Mouse (Mus musculus): ENCODE measurements around the gene Ciart. TPM values are rescaled to one million over a fixed set of nuclear protein-coding genes. Genes with fewer than 3 reads are reported as not detected.
A peak's percentile ranks its signal among the peaks of the same experiment; 100 is the strongest.
"Not testable (repeated sequence)": the region's sequence is repeated elsewhere in the genome, so short reads cannot be mapped to it uniquely, and the experiment has no call there.

Ciart gene
- polyA plus RNA-seq, 1 experiment = 7.6 TPM

DNA sequence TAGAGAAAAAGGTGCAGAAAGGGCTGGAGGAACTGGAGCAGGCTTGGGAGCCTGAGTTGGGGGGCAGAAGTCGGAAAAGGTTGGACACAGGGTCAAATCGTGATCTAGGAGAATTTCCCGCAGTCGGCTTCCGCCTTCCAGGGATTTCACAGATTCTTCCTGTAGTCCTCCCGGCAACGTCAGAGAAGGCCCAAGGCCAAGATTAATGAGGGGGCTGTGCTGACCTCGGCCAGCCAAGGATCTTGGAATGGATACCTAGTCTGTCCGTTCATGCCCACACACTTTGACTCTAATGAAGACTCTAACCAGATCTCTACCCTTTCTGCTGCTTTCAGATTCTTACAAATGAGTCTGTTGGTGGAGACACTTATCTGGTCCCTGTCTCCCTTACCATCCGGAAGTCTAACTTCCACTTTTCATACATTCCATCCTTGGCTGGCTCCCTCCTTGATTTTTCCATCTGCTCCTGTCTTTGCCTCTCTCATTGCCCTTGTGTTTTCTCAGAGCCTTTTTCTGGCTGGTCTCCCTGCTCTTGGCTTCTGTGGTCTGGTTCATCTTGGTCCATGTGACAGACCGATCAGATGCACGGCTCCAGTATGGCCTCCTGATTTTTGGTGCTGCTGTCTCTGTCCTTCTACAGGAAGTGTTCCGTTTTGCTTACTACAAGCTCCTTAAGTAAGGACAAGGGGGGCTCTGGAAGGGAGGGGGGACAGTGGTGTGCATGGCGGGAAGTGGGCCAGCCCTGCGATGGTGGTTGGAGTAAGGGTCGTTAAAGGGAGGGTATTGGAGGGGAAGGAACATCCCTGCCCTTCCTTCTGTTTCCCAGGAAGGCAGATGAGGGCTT lies 12.5 kb upstream of the Ciart start:
- H3K4me1 ChIP-seq (ENCODE audit: control insufficient read depth, insufficient read depth, low read length) = peaks cover 11% of the 10 kb centered on the region
- no peaks in the 10 kb centered on the region for H3K27me3 ChIP-seq (ENCODE audit: control insufficient read depth, insufficient read depth, low read length, poor library complexity, severe bottlenecking)
- peak overlapping the region; percentile 97 for H3K9ac ChIP-seq (ENCODE audit: low read depth, poor library complexity, severe bottlenecking)
- TF ChIP-seq EP300 (IDR thresholded peaks at IDR 0.05; ENCODE audit: insufficient read depth, low read depth, low read length) (no peak), POLR2A (IDR thresholded peaks at IDR 0.05; ENCODE audit: insufficient read depth, low read length) (no peak), CTCF (IDR thresholded peaks at IDR 0.05; ENCODE audit: low read depth, low read length) (no peak)
- H3K9me3 ChIP-seq (replicated peaks; ENCODE audit: control insufficient read depth, insufficient read depth, low read length, poor library complexity, severe bottlenecking) = no peaks in the 10 kb centered on the region
- no peak overlapping the region for H3K27ac ChIP-seq (ENCODE audit: insufficient read depth, low read length)
- H3K36me3 ChIP-seq (ENCODE audit: control insufficient read depth, insufficient read depth, low read length, poor library complexity, severe bottlenecking) = no peaks in the 10 kb centered on the region; the same call in 1 of the 2 replicates
- peak overlapping the region; percentile 66 for H3K4me3 ChIP-seq (ENCODE audit: low read depth, low read length)

DNA sequence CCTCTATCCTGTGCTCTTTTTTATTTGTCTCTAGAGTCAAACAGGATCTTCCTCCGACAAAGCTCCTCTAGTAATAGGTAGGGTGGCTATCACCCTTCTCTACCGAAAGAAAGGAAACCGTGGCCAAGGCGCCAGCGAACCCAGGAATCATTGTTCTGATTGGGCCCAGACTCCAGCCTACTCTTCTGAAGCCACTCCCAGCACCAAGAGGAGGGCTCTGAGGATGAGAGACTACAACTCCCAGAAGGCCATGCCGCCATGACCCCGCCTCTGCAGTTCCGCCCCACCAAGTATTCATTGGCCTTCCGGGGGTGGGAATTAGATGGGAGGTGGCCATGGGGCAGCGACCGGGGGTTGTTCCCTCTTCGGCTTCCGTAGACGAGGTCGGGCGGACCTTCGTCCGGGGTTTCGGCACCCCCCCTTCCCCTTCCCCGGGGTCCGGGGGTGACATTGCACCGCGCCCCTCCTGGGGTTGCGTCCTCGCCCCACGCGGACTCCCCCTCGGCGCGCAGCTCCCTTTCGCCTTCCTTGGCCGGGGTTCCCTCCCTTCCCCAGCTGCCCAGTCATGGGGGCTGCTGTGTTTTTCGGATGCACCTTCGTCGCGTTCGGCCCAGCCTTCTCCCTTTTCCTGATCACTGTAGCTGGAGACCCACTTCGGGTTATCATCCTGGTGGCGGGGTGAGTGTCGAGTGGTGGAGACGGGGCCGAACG lies 11.7 kb upstream of the Ciart start, which contains the start of gene Aph1a:
Gene Aph1a, plus strand, starts transcription at position 364 of the 711 bp plus-strand sequence.
- peaks cover 11% of the 10 kb centered on the region for H3K4me1 ChIP-seq (ENCODE audit: control insufficient read depth, insufficient read depth, low read length)
- H3K27me3 ChIP-seq (ENCODE audit: control insufficient read depth, insufficient read depth, low read length, poor library complexity, severe bottlenecking); H3K9me3 ChIP-seq (replicated peaks; ENCODE audit: control insufficient read depth, insufficient read depth, low read length, poor library complexity, severe bottlenecking); H3K36me3 ChIP-seq (ENCODE audit: control insufficient read depth, insufficient read depth, low read length, poor library complexity, severe bottlenecking): not testable (repeated sequence)
- peak within 1 kb of the TSS; percentile 45; the same call in 1 of the 2 replicates for H3K27ac ChIP-seq (ENCODE audit: insufficient read depth, low read length)
- H3K9ac ChIP-seq (ENCODE audit: low read depth, poor library complexity, severe bottlenecking) = peak within 1 kb of the TSS; percentile 97
- peak within 1 kb of the TSS; percentile 66 for H3K4me3 ChIP-seq (ENCODE audit: low read depth, low read length)
- TF ChIP-seq POLR2A (IDR thresholded peaks at IDR 0.05; ENCODE audit: insufficient read depth, low read length) (peak; percentile 13), EP300 (IDR thresholded peaks at IDR 0.05; ENCODE audit: insufficient read depth, low read depth, low read length) (0 out of 2 replicates have a peak, but pooled peaks have one; percentile 4)

DNA sequence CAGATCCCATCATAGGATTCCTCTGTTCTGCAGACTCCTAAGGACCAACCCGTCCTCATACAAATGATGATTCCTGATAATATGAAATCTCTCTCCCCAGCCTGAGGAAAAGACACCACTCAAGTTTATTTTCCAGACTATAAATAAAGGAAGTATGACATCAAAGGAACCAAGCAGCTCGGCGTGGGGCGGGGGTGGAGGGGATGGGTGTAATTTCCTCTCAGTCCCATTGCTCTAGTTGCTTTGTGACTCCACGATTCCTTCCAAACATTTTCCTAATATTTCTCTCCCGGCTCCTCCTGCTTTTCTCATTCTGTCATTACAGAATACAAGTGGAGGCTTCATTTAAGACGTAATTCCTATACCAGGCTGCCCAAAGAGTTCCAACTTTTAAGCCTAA lies 11.1 kb upstream of the Ciart start:
- Histone ChIP-seq H3K9ac (ENCODE audit: low read depth, poor library complexity, severe bottlenecking) (peak overlapping the region; percentile 51; the same call in 1 of the 2 replicates), H3K27ac (ENCODE audit: insufficient read depth, low read length) (peak overlapping the region; percentile 45; the same call in 1 of the 2 replicates), H3K9me3 (replicated peaks; ENCODE audit: control insufficient read depth, insufficient read depth, low read length, poor library complexity, severe bottlenecking) (no peaks in the 10 kb centered on the region), H3K4me1 (ENCODE audit: control insufficient read depth, insufficient read depth, low read length) (peaks cover 11% of the 10 kb centered on the region), H3K4me3 (ENCODE audit: low read depth, low read length) (no peak overlapping the region), H3K27me3 (ENCODE audit: control insufficient read depth, insufficient read depth, low read length, poor library complexity, severe bottlenecking) (no peaks in the 10 kb centered on the region), H3K36me3 (ENCODE audit: control insufficient read depth, insufficient read depth, low read length, poor library complexity, severe bottlenecking) (no peaks in the 10 kb centered on the region; the same call in 1 of the 2 replicates)
- TF ChIP-seq POLR2A (IDR thresholded peaks at IDR 0.05; ENCODE audit: insufficient read depth, low read length) = no peak
- no peak for TF ChIP-seq CTCF (IDR thresholded peaks at IDR 0.05; ENCODE audit: low read depth, low read length)
- no peak for TF ChIP-seq EP300 (IDR thresholded peaks at IDR 0.05; ENCODE audit: insufficient read depth, low read depth, low read length)

DNA sequence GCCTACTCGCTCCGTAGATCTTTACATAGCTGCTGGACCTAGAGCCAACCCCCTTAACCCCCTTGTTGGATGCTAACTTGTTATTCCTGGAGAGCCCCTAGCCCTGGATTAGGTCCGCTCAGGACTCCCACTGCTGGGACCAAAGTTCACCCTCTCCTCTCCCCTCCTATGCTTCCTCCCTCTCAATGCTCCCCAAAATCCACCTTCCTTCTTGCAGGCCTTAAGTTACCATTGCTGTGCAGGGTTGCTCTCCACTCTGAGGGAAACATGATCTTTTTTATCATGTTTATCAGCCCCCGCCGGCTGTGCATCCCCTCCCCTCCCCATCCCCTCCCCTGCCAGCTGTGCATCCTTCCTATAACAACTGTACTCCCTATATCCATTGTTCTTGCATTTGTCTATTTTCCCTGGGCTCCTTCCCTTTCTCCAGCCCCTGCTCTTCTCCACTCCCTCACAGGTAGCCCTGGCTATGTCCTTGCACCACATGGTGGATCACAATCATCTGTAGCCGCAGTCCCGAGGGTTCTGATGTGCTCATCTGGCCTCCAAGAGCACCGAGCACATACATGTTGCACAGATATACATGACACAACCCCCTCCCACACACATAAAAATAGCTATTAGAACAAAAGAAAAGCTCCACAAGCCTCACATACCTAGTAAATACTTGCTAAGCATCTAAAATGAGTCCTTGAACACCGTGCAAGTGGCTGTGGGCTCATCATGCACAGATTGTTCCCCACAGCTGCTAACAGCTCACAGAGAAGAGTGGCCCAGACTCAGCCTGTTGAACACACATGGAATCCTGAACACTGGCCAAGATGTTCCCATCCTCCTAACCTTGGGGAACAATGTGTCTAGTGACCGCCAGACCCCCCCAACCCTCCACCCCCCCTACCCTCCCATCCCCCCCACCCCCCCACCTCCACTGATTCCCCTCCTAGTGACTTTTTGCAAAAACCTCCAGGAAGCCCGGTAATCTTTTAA lies 10.3 kb upstream of the Ciart start:
- Histone ChIP-seq H3K27me3 (ENCODE audit: control insufficient read depth, insufficient read depth, low read length, poor library complexity, severe bottlenecking) (no peaks in the 10 kb centered on the region), H3K9ac (ENCODE audit: low read depth, poor library complexity, severe bottlenecking) (peak overlapping the region; percentile 52), H3K4me3 (ENCODE audit: low read depth, low read length) (peak overlapping the region; percentile 57), H3K9me3 (replicated peaks; ENCODE audit: control insufficient read depth, insufficient read depth, low read length, poor library complexity, severe bottlenecking) (no peaks in the 10 kb centered on the region), H3K4me1 (ENCODE audit: control insufficient read depth, insufficient read depth, low read length) (peaks cover 11% of the 10 kb centered on the region), H3K36me3 (ENCODE audit: control insufficient read depth, insufficient read depth, low read length, poor library complexity, severe bottlenecking) (no peaks in the 10 kb centered on the region; the same call in 1 of the 2 replicates), H3K27ac (ENCODE audit: insufficient read depth, low read length) (peak overlapping the region; percentile 96)
- TF ChIP-seq POLR2A (IDR thresholded peaks at IDR 0.05; ENCODE audit: insufficient read depth, low read length) (no peak), EP300 (IDR thresholded peaks at IDR 0.05; ENCODE audit: insufficient read depth, low read depth, low read length) (0 out of 2 replicates have a peak, but pooled peaks have one; percentile 24)

DNA sequence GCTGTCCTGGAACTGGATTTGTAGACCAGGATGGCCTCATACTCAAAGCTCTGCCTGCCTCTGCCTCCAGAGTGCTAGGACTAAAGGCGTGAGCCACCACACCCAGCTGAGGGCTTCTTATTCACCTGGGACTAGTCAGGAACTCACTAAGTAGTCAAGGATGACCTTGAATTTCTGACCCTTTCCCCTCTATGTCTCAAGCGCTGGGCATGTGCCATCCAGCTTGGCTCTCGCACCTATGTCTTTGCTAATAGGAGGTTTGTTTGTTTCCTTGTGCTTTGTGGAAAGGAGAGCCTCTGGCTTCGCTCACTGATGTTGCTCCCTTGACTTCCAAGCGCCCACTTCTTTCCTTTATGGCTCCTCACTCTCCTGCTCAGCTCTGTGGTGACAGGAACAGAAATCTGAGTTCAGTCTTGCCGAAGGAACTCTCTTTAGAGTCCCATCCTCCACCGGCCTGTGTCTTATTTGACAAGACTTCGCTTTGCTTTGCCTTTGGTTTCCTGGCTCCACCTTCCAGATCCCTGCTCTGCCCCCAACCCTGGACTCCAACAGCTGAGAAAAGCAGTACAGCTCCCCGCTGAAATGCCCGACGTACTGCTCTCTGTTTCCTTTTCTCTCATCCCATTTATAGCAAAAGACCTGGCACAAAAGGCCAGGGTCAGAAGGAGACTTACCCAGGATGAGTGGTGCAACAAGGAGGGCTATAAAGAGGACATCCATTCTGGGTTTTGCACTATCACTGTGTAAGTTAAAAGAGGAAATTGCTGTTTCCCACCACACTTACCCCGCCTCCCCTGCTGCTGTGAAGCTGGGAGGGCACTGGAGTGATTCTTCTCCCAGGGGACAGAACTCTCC lies 9.4 kb upstream of the Ciart start, which contains the start of gene BC028528:
Gene BC028528, minus strand, starts transcription at position 795 of the 855 bp plus-strand sequence.
- H3K4me3 ChIP-seq (ENCODE audit: low read depth, low read length) = peak within 1 kb of the TSS; percentile 57

More for the DNA sequence above, 9.4 kb upstream of the Ciart start, which contains the start of gene BC028528:
- H3K27ac ChIP-seq (ENCODE audit: insufficient read depth, low read length) = peak within 1 kb of the TSS; percentile 96
- no peak for TF ChIP-seq POLR2A (IDR thresholded peaks at IDR 0.05; ENCODE audit: insufficient read depth, low read length)
- no peak for TF ChIP-seq EP300 (IDR thresholded peaks at IDR 0.05; ENCODE audit: insufficient read depth, low read depth, low read length)
- no peak for TF ChIP-seq CTCF (IDR thresholded peaks at IDR 0.05; ENCODE audit: low read depth, low read length)
- H3K4me1 ChIP-seq (ENCODE audit: control insufficient read depth, insufficient read depth, low read length) = peaks cover 11% of the 10 kb centered on the region
- peak within 1 kb of the TSS; percentile 52 for H3K9ac ChIP-seq (ENCODE audit: low read depth, poor library complexity, severe bottlenecking)
- no peaks in the 10 kb centered on the region for H3K9me3 ChIP-seq (replicated peaks; ENCODE audit: control insufficient read depth, insufficient read depth, low read length, poor library complexity, severe bottlenecking)
- no peaks in the 10 kb centered on the region for H3K27me3 ChIP-seq (ENCODE audit: control insufficient read depth, insufficient read depth, low read length, poor library complexity, severe bottlenecking)
- no peaks in the 10 kb centered on the region for H3K36me3 ChIP-seq (ENCODE audit: control insufficient read depth, insufficient read depth, low read length, poor library complexity, severe bottlenecking)

All from ES-Bruce4 (cell line).